Mouse (Mus musculus): ENCODE measurements around the gene Ntsr1. TPM values are rescaled to one million over a fixed set of nuclear protein-coding genes. Genes with fewer than 3 reads are reported as not detected.

Ntsr1 gene
- not detected for polyA plus RNA-seq (2014; fragmentation: Illumina TruSeq; extraction: RNeasy Lipid Tissue Mini Kit (QIAGEN cat#74804); ENCODE audit: low read depth, low replicate concordance)

DNA sequence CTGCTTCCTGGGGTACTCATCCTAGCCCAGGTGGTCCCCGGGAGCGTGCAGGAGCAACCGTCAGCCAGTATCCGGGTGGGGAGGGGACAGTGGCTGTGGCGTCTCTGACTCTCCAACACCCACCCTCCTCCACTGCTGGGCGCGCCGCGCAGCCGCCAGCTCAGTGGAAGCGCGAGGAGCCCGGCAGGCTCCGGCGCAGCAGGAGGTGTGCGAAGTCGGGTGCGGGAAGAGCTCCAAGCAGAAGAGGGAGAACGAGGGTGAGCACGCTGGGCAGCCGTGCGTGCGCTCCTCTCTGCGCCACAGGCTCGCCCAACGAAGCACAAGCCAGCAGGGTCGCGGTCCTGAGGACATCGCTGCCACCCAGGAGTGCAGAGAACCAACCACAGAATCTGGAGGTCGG, at the start of gene Ntsr1:
Gene Ntsr1, plus strand, starts transcription at position 236 of the 400 bp plus-strand sequence.

DNA sequence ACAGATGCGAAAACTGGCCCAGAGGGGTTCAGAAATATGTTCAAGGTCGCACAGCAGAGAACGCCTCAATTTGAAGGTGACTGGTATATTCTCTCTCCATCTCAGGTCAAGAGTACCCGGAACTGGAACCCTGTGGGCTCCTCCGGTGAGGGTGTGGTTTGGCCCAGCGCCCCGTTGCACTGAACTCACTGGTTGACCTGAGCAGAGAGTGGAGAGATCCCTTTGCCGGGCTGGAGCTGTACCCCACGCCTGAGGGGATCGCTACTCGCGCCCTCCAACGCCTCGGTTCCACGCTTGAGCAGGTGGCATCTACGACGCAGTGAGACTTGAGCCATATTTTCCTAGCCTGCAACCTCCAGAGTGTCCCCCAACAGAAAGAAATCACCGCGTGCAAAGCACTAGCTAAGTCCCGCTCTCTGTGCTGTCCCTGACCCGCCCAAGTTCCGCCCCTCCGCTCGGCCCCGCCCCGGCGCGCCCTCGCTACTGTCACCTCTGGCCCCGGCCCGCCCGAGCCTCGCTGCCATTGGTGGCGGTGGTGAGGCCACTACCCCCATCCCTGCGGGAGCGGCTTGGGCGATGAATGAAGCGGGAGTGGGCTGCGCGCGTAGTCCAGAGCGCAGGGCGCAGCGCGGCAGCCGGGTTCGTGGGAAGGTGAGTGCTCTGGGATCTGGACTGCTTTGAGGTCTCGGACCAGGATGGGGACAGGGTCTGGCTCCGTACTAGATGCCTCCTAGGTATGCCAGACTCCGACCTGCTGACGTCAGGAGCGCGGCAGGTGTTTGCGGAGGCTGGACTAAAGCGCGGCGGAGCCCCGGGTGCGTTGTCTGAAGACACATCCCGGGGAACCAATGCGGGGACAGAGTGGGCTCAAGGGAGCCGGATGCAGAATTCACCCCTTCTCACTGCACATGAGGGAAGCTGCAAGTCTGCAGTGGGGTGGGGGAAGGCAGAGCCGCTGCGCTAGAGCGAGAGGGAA, 43.8 kb upstream of the Ntsr1 start, which contains the start of gene Slco4a1:
Gene Slco4a1, plus strand, starts transcription at position 523 of the 976 bp plus-strand sequence.

DNA sequence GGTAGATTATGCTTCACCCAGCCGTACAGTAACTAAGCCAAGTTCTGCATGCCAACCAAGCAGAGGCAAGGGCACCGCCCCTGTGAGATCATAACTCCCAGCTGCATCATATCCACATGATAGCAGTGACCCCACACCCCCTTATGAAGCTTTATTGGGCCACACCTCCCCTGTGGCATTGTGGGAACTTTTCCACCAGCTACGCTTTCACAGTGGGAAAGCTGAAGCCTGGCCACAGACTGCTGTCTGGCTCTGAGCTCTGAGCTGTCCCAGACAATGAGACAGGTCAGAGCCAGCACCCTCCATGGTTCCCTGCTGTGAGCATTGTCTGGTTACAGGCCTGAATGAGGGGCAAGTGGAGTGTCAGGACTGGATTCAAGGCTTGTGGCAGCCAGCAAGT, 81.2 kb downstream of the Ntsr1 start, which contains the start of gene Mrgbp:
Gene Mrgbp, plus strand, starts transcription at position 303 of the 400 bp plus-strand sequence.

DNA sequence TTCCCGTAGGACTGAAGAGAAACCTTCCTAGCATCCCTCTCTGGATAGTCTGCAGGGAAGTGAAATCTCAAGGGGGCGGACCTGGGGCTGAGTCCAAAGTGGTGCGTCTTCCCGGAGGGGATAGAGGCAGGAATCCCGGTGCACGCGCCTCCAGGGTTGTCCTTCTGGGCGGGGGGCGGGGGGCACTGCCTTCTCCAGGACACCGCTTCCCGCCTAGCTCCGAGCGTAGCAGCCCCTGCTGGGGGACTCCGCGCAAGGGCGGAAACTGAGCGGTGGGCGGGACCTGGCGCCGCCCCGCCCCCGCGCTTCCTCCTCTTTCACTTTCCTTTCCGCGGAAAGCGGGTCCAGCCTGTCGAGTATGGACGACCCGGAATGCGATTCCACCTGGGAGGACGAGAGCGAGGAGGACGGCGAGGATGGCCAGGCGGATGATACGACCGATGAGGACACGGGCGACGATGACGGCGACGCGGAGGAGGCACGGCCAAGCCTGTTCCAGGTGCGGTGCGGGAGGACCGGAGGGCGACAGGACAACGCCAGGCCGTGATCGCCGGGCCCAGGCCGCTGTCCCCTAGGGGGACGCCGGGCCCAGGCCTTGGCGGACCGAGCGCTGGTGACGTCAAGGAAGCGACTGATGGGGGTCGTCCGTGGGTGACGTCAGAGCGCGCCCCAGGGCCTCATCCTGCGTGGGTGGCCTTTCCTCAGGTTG, 89.5 kb downstream of the Ntsr1 start, which contains the start of gene Ogfr:
Gene Ogfr, plus strand, starts transcription at position 123 of the 709 bp plus-strand sequence.

Other genes starting within 250 kb of the Ntsr1 start
- 125 TPM for gene Rps21, start 242.6 kb upstream of the Ntsr1 start, polyA plus RNA-seq (2014; fragmentation: Illumina TruSeq; extraction: RNeasy Lipid Tissue Mini Kit (QIAGEN cat#74804); ENCODE audit: low read depth, low replicate concordance)
- gene Cables2, start 226.5 kb upstream of the Ntsr1 start, polyA plus RNA-seq (2014; fragmentation: Illumina TruSeq; extraction: RNeasy Lipid Tissue Mini Kit (QIAGEN cat#74804); ENCODE audit: low read depth, low replicate concordance): 6.5 TPM
- not detected for gene Rbbp8nl, start 210.1 kb upstream of the Ntsr1 start, polyA plus RNA-seq (2014; fragmentation: Illumina TruSeq; extraction: RNeasy Lipid Tissue Mini Kit (QIAGEN cat#74804); ENCODE audit: low read depth, low replicate concordance)
- 0.36 TPM for gene Gata5, start 165.3 kb upstream of the Ntsr1 start, polyA plus RNA-seq (2014; fragmentation: Illumina TruSeq; extraction: RNeasy Lipid Tissue Mini Kit (QIAGEN cat#74804); ENCODE audit: low read depth, low replicate concordance)
- 3.8 TPM for gene Slco4a1, start 43.7 kb upstream of the Ntsr1 start, polyA plus RNA-seq (2014; fragmentation: Illumina TruSeq; extraction: RNeasy Lipid Tissue Mini Kit (QIAGEN cat#74804); ENCODE audit: low read depth, low replicate concordance)
- 9.7 TPM for gene Mrgbp, start 81.3 kb downstream of the Ntsr1 start, polyA plus RNA-seq (2014; fragmentation: Illumina TruSeq; extraction: RNeasy Lipid Tissue Mini Kit (QIAGEN cat#74804); ENCODE audit: low read depth, low replicate concordance)
- 15.1 TPM for gene Ogfr, start 89.3 kb downstream of the Ntsr1 start, polyA plus RNA-seq (2014; fragmentation: Illumina TruSeq; extraction: RNeasy Lipid Tissue Mini Kit (QIAGEN cat#74804); ENCODE audit: low read depth, low replicate concordance)
- gene Col9a3, start 97.8 kb downstream of the Ntsr1 start, polyA plus RNA-seq (2014; fragmentation: Illumina TruSeq; extraction: RNeasy Lipid Tissue Mini Kit (QIAGEN cat#74804); ENCODE audit: low read depth, low replicate concordance): not detected
- not detected for gene Tcfl5, start 142.7 kb downstream of the Ntsr1 start, polyA plus RNA-seq (2014; fragmentation: Illumina TruSeq; extraction: RNeasy Lipid Tissue Mini Kit (QIAGEN cat#74804); ENCODE audit: low read depth, low replicate concordance)
- 15.1 TPM for gene Dido1, start 210.0 kb downstream of the Ntsr1 start, polyA plus RNA-seq (2014; fragmentation: Illumina TruSeq; extraction: RNeasy Lipid Tissue Mini Kit (QIAGEN cat#74804); ENCODE audit: low read depth, low replicate concordance)
- gene Gid8, start 210.1 kb downstream of the Ntsr1 start, polyA plus RNA-seq (2014; fragmentation: Illumina TruSeq; extraction: RNeasy Lipid Tissue Mini Kit (QIAGEN cat#74804); ENCODE audit: low read depth, low replicate concordance): 40.3 TPM
- not detected for gene Slc17a9, start 225.3 kb downstream of the Ntsr1 start, polyA plus RNA-seq (2014; fragmentation: Illumina TruSeq; extraction: RNeasy Lipid Tissue Mini Kit (QIAGEN cat#74804); ENCODE audit: low read depth, low replicate concordance)